In genomic region chr15:77117209-77117608, GRCm38 (mm10) we compare ENCODE assay signal across 27 mouse cellular contexts.
DNase-seq lines count a peak whose midpoint lies in the region; ATAC-seq and TF ChIP-seq lines count a peak whose summit lies in the region.
"Had no signal": no experiment of that assay in that cellular context is flagged by ENCODE, and none has a peak within 500 bp of the region (broad histone marks: within the 10 kb centered on the region; RNA-seq: fewer than 3 reads in every experiment).

No protein-coding gene starts in this region.

- no peaks in the 10 kb centered on the region for H3K9me3 ChIP-seq in forebrain, embryonic 12.5 days
- no peaks in the 10 kb centered on the region for H3K9me3 ChIP-seq in forebrain, embryonic 16.5 days (ENCODE audit: control insufficient read depth, low read length)
- no peaks in the 10 kb centered on the region for H3K9me3 ChIP-seq in heart, embryonic 13.5 days
- H3K9me3 ChIP-seq: embryonic facial prominence, embryonic 13.5 days; forebrain, embryonic 10.5 days; kidney, embryonic 15.5 days; midbrain, embryonic 15.5 days; neural tube, embryonic 13.5 days; stomach, embryonic 15.5 days had no signal

- H3K27me3 ChIP-seq in forebrain, embryonic 12.5 days, result no peaks in the 10 kb centered on the region
- H3K27me3 ChIP-seq in forebrain, embryonic 16.5 days (replicated peaks; ENCODE audit: control insufficient read depth, insufficient read depth, low read length), result no peaks in the 10 kb centered on the region
- no peaks in the 10 kb centered on the region for H3K27me3 ChIP-seq in heart, embryonic 13.5 days (replicated peaks)
- H3K27me3 ChIP-seq: embryonic facial prominence, embryonic 13.5 days; kidney, embryonic 15.5 days; midbrain, embryonic 15.5 days; neural tube, embryonic 13.5 days; stomach, embryonic 15.5 days had no signal

- DNase-seq in heart, postnatal 36 days, result no peak
- DNase-seq in layer of hippocampus, adult 2 months (ENCODE audit: low spot score in 2 of 2), result no peak
- DNase-seq in layer of hippocampus, postnatal 36 days, result no peak
- DNase-seq in mesoderm, embryonic 11.5 days (ENCODE audit: low read depth, low spot score), result peak; percentile 42
- DNase-seq in kidney, postnatal 14 days, result no peak
- DNase-seq: adrenal gland, adult 2 months; cerebellum, adult 2 months; cerebellum, postnatal 14 days; forebrain, postnatal 0 days; kidney, adult 18-20 months; kidney, postnatal 36 days; liver; lung, adult 2 months; lung, postnatal 10 days had no signal

- 54% methylated on average over 3 of the region's 3 CpGs for WGBS in forebrain, embryonic 12.5 days
- 57% methylated on average over 3 of the region's 3 CpGs for WGBS in forebrain, embryonic 16.5 days
- 25% methylated on average over 3 of the region's 3 CpGs for WGBS in heart, embryonic 13.5 days

- no peak overlapping the region for H3K9ac ChIP-seq in forebrain, embryonic 12.5 days
- no peak overlapping the region for H3K9ac ChIP-seq in forebrain, embryonic 16.5 days (replicated peaks; ENCODE audit: low read depth, low read length)
- peak overlapping the region; percentile 34; the same call in 1 of the 2 replicates for H3K9ac ChIP-seq in heart, embryonic 13.5 days
- H3K9ac ChIP-seq: embryonic facial prominence, embryonic 13.5 days; forebrain, postnatal 0 days; kidney, embryonic 15.5 days; liver, embryonic 14.5 days; midbrain, embryonic 15.5 days; neural tube, embryonic 13.5 days; stomach, embryonic 15.5 days had no signal

- H3K27ac ChIP-seq in forebrain, embryonic 12.5 days, result 0 out of 2 replicates have a peak overlapping the region, but pooled peaks have one; percentile 6
- H3K27ac ChIP-seq in forebrain, embryonic 16.5 days (ENCODE audit: low read length), result no peak overlapping the region
- peak overlapping the region; percentile 80 for H3K27ac ChIP-seq in heart, embryonic 13.5 days (replicated peaks)
- H3K27ac ChIP-seq in layer of hippocampus, adult 2 months, result peak overlapping the region; percentile 54
- H3K27ac ChIP-seq: embryonic facial prominence, embryonic 13.5 days; forebrain, embryonic 10.5 days; kidney, embryonic 15.5 days; liver, embryonic 14.5 days; macrophage; midbrain, embryonic 15.5 days; neural tube, embryonic 13.5 days; stomach, embryonic 15.5 days had no signal

- H3K4me3 ChIP-seq in forebrain, embryonic 12.5 days (replicated peaks), result no peak overlapping the region
- no peak overlapping the region for H3K4me3 ChIP-seq in forebrain, embryonic 16.5 days (replicated peaks; ENCODE audit: low read length)
- no peak overlapping the region for H3K4me3 ChIP-seq in heart, embryonic 13.5 days
- H3K4me3 ChIP-seq in layer of hippocampus, adult 2 months, result no peak overlapping the region
- H3K4me3 ChIP-seq: embryonic facial prominence, embryonic 13.5 days; forebrain, embryonic 10.5 days; kidney, embryonic 15.5 days; midbrain, embryonic 15.5 days; neural tube, embryonic 13.5 days; stomach, embryonic 15.5 days had no signal

- H3K4me1 ChIP-seq in forebrain, embryonic 12.5 days, result no peaks in the 10 kb centered on the region
- H3K4me1 ChIP-seq in forebrain, embryonic 16.5 days (replicated peaks; ENCODE audit: control insufficient read depth, insufficient read depth, low read length), result no peaks in the 10 kb centered on the region
- peaks cover 67% of the 10 kb centered on the region for H3K4me1 ChIP-seq in heart, embryonic 13.5 days
- H3K4me1 ChIP-seq: embryonic facial prominence, embryonic 13.5 days; stomach, embryonic 15.5 days had no signal

- H3K36me3 ChIP-seq in forebrain, embryonic 12.5 days (replicated peaks), result peaks cover 37% of the 10 kb centered on the region
- H3K36me3 ChIP-seq in forebrain, embryonic 16.5 days (ENCODE audit: control insufficient read depth, insufficient read depth), result peaks cover 7% of the 10 kb centered on the region; the same call in 1 of the 2 replicates
- H3K36me3 ChIP-seq in heart, embryonic 13.5 days, result peaks cover 66% of the 10 kb centered on the region
- H3K36me3 ChIP-seq: stomach, embryonic 15.5 days had no signal

- TF ChIP-seq CTCF in layer of hippocampus, adult 2 months (conservative IDR thresholded peaks at IDR 0.05), result no peak

- ATAC-seq in forebrain, embryonic 12.5 days (ENCODE audit: low FRiP score), result no peak
- no peak for ATAC-seq in forebrain, embryonic 16.5 days
- no peak for ATAC-seq in heart, embryonic 13.5 days (ENCODE audit: extremely low read depth, insufficient number of reproducible peaks, low FRiP score, low TSS enrichment)
- ATAC-seq: activated CD4-positive, CD25-positive, alpha-beta regulatory T cell, adult 4 months; forebrain, postnatal 0 days; hindbrain, embryonic 16.5 days; midbrain, embryonic 15.5 days had no signal

- intact Hi-C loops in heart, postnatal 36 days (cut with DNase I), result no loop called here

- H3K4me2 ChIP-seq in forebrain, embryonic 12.5 days, result no peak overlapping the region
- no peak overlapping the region for H3K4me2 ChIP-seq in forebrain, embryonic 16.5 days (ENCODE audit: low read length)
- peak overlapping the region; percentile 43 for H3K4me2 ChIP-seq in heart, embryonic 13.5 days
- H3K4me2 ChIP-seq: embryonic facial prominence, embryonic 13.5 days; kidney, embryonic 15.5 days; midbrain, embryonic 15.5 days; neural tube, embryonic 13.5 days; stomach, embryonic 15.5 days had no signal
